Mouse (Mus musculus) megakaryocyte, embryonic 14.5 days (primary cell): ENCODE results near the gene Dhfr.

Experiments used
- FLI1 ChIP-seq: IDR thresholded peaks from 2 replicates; pipeline ENCODE4 v1.6.1; 2012; ENCODE audit warnings: low read length, inconsistent platforms, mixed read lengths
- GATA1 ChIP-seq: IDR thresholded peaks from 3 replicates; pipeline ENCODE4 v1.6.1; 2012; ENCODE audit warnings: mixed read lengths, low read length, inconsistent platforms, borderline replicate concordance

DNA sequence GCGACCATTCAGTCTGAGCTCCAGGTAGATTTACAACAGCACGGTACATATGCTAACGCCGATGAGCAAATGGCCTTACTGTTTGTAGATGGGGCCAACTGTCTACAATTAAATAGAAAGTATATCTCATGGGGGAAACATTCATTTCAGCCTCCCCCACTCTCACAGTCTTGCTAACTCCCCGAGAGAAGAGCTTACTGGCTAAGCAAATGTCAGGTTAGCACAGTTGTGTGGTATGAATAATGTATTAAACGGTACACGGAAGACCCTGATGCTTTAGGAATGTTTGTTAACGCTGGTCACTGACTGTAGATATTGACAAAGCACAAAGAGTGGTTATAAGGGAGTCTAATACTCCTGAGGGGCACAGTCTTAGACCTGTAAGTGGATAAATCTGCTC is 10.5 kb upstream of the Dhfr start:
- TF ChIP-seq GATA1 (no peak), FLI1 (no peak)
